Mouse (Mus musculus): Measurements from ENCODE around the gene 4932438H23Rik.

4932438H23Rik gene

GRCm38 (mm10) chr16:91055150-91055549 lies 39.8 kb downstream of the 4932438H23Rik start:
- no peak for DNase-seq

DNA sequence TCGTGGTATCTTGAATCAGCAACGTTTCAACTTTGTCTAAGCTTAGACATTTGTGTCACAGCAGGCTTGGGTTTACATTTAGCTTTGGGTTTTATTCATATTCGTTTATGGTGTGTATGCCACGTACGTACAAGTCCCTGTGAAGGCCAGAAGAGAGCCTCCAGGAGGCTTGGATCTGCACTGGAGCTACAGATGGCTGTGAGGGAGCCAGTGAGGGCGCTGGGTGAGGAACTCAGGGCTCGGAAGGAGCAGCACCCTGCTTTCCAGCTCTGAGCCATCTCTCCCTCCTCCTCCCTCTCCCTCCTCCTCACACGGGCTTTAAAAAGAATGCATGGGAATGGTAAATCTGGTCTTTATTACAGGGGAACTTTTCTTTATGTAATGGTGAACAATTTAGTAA lies 41.3 kb downstream of the 4932438H23Rik start:
- no peak for DNase-seq

GRCm38 (mm10) chr16:91045511-91045910 lies 49.4 kb downstream of the 4932438H23Rik start:
- peak; percentile 61 for DNase-seq

GRCm38 (mm10) chr16:91044270-91045182 lies 50.4 kb downstream of the 4932438H23Rik start, which contains the start of gene Paxbp1:
Paxbp1 (minus strand) TSS chr16:91044543.
- peak; percentile 99 for DNase-seq

GRCm38 (mm10) chr16:91043461-91044248 lies 51.3 kb downstream of the 4932438H23Rik start:
- peak; percentile 74 for DNase-seq

DNA sequence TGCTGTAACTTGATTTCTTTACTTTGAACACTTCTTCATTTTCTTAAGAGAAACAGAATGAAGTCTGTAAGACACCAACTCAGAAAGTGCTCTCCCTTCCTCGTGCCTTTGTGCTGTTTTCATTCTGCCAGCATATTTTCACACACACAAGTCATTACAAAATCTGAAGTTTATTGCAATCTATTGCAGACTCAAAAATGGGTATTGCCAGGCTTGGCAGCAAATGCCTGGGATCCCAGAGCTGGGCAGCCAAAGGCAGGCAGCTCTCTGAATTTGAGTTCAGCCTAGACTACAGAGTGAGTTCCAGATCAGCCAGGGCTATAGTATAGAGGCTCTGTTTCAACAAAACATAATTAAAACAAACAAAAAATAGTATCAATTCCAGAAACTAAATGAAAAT lies 52.3 kb downstream of the 4932438H23Rik start:
- no peak for DNase-seq

GRCm38 (mm10) chr16:91035866-91036265 lies 59.1 kb downstream of the 4932438H23Rik start:
- no peak for DNase-seq

DNA sequence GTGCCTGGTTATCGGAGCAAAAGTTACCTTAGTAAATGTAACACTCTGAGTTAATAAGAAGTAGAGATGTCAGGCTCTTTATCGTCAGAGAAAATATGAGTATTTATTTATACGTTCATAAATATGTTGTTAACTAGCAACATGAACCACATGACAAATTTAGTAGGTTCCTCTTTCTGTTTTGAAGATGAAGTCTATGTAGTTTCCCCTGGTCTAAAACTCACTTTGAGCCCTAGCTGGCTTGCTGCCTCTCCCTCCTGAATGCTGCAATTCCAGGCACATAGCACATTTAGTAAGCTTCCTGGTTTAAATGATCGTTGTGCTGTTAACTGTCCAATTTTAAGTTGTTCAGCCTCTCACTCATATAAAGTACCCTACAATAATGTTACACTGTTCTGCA lies 64.2 kb downstream of the 4932438H23Rik start:
- DNase-seq = no peak

DNA sequence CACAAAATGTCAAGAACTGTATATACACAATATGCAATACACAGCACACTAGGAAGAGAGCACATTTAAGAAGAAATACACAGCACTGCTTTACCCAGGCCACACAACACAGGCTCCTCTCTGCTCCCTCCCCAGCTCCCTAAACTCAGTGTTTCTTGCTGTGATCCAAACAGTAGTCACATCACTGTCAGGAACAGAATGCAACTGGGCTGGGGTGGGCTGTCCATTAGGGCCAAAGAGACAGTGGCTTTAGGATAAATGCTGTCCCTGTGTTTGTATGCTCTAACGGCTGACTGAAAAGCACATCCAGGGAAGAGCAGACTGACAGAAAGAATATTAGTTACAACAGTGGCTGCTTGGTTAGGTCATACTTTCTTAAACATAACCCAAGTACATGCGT lies 65.0 kb downstream of the 4932438H23Rik start:
- DNase-seq = no peak

- DNase-seq = no peak
These were observed 65.7 kb downstream of the 4932438H23Rik start for GRCm38 (mm10) chr16:91029161-91029743.

DNA sequence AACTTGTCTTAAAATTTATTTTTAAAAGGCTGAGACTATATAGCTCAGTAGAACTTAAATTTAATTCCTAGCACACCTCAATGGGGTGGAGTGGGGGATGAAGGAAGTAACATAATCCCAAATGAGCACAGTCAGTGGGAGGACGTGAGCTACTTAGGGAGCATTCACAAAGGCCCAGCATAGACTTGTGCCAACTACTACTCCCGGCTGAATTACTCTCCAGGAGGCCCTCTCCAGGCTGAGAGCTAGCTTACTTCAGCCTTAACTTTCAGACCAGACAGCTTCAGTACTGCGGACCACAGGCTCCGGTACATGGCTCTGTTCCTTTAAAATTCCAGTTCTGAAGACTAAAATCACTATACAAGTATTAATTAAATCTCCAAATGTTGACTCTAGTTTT lies 68.6 kb downstream of the 4932438H23Rik start:
- no peak for DNase-seq

DNA sequence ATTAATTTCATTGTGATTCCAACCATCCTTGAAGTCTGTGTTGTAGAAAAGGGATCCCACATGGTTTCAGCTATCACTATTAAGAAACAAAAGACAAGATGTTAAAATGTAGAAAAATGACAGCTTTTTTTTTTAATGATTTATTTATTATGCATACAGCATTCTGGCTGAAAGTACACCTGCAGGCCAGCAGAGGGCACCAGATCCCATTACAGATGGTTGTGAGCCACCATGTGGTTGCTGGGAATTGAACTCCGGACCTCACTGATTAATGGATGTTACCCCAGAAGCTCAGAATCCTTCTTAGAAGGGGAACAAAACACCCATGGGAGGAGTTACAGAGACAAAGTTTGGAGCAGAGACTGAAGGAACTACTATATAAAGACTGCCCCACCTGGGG lies 71.5 kb downstream of the 4932438H23Rik start:
- DNase-seq = peak; percentile 35

- no peak for DNase-seq
These were observed 74.0 kb downstream of the 4932438H23Rik start for GRCm38 (mm10) chr16:91020842-91021483.

- DNase-seq = no peak
These were observed 75.4 kb downstream of the 4932438H23Rik start for GRCm38 (mm10) chr16:91019476-91019875.

- no peak for DNase-seq
These were observed 79.2 kb downstream of the 4932438H23Rik start for GRCm38 (mm10) chr16:91015761-91016160.

DNA sequence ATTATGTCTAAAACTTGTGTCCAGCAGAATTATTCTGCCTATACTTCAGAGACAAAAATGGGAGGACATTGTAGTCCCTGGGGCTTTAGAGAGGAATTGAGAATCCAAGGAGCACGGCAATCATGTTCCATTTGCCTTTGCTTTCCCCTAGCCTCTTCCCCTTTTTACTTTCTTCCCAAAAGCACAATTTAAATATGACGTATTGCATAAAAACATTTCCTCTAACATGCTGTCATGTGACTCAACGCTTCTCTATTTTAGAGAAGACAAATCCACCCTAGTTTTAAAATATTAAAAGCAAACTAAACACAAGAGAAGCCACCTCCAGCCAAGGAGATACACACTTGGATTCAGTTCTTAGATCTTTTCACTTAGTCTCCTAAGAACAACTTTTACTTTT lies 83.1 kb downstream of the 4932438H23Rik start:
- DNase-seq = no peak

DNA sequence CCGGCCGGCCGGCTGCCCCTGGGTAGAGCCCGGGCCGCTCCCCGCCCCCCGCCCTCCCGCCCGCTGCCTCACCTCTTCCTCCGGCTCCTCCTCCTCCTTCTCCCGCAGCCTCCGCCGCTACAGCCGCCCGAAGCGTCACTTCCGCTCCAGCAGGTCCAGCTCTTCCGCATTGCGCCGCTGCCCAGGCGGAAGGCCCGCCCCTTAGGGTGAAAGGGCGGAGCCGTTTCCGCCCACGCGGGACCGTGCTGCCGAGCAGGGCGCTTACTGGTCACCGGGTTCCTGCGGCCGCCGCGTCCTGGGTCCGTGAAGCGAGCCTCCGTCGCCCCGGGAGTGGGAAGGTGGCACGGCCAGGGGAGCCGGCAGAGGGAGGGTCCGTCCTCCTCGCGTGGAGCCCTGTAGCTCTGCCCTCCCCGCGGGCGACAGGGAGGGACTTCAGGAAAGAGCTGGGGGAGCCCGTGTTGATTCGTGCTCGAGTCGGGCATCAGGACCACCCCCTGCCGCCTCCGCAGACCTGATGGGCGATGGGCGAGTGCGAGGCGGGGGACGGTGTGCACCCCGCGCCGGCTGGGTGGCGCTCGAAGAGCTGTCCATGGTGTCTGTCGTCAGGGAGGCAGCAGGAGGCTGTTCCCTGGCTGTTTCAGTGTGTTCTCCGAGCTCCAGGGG lies 83.8 kb downstream of the 4932438H23Rik start, which contains the start of gene Synj1:
TSS of gene Synj1 (minus strand) at position 288 of the 663 bp plus-strand sequence.
- peak; percentile 91 for DNase-seq

DNA sequence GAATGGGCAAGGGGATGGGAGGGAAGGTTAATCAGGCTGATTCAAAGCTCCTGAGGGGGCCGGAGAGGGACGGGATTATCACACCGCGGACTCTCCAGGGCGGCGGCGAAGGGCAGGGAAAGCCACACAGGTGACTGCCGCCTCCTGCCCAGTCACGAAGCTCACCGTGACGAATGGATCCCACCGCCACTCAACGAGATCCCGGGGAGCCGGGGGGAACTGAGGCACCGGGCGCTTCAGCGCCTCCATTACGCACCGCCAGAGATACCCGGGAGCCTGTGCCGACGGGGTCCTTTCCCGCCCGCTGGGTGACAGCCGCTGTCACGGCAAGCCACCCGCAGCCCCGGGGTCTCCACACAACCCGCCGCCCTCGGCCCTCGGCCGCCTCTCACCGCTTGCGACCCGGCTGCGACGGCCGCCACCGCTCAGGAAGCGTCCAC lies 84.3 kb downstream of the 4932438H23Rik start:
- no peak for DNase-seq

- DNase-seq = peak; percentile 27
These were observed 84.9 kb downstream of the 4932438H23Rik start for GRCm38 (mm10) chr16:91009942-91010529.

- no peak for DNase-seq
These were observed 89.9 kb downstream of the 4932438H23Rik start for GRCm38 (mm10) chr16:91004915-91005538.
